Mouse (Mus musculus) CH12.LX (cell line): ENCODE measurements around the gene Gm26992.

Experiments
- CTCF ChIP-seq, 2 experiments: IDR thresholded peaks in 1 of 2; conservative IDR thresholded peaks in 1 of 2; 2 replicates each; pipeline ENCODE4 v1.5.1; 2011 to 2012; ENCODE audit warnings: low read depth in 2 of 2, low read length in 2 of 2, improper control_type of control experiment in 1 of 2, inconsistent platforms in 1 of 2, mild to moderate bottlenecking in 1 of 2, moderate library complexity in 1 of 2
- ELF1 ChIP-seq: IDR thresholded peaks from 2 replicates; pipeline ENCODE4 v1.6.1; 2014; ENCODE audit warnings: low read depth, mild to moderate bottlenecking, inconsistent platforms, low read length, improper control_type of control experiment
- EP300 ChIP-seq: IDR thresholded peaks from 2 replicates; pipeline ENCODE4 v1.6.1; 2011; ENCODE audit warnings: low read length, improper control_type of control experiment
- HCFC1 ChIP-seq: IDR thresholded peaks from 2 replicates; pipeline ENCODE4 v1.6.1; 2012; ENCODE audit warnings: low read depth, mild to moderate bottlenecking, inconsistent platforms, low read length, improper control_type of control experiment
- JUN ChIP-seq: IDR thresholded peaks from 2 replicates; pipeline ENCODE4 v1.6.1; 2011; ENCODE audit warnings: low read depth, mild to moderate bottlenecking, low read length, improper control_type of control experiment, moderate library complexity; ENCODE audit not compliant: insufficient read depth
- JUND ChIP-seq: conservative IDR thresholded peaks from 2 replicates; pipeline ENCODE4 v1.6.1; 2011; ENCODE audit warnings: low read depth, low read length, improper control_type of control experiment
- MAFK ChIP-seq: IDR thresholded peaks from 2 replicates; pipeline ENCODE4 v1.6.1; 2011; ENCODE audit warnings: low read length, improper control_type of control experiment; ENCODE audit not compliant: insufficient replicate concordance
- NELFE ChIP-seq: IDR thresholded peaks from 2 replicates; pipeline ENCODE4 v1.6.1; 2011; ENCODE audit warnings: low read depth, low read length, improper control_type of control experiment
- POLR2A ChIP-seq: IDR thresholded peaks from 2 replicates; pipeline ENCODE4 v1.6.1; 2011; ENCODE audit warnings: low read depth, mild to moderate bottlenecking, improper control_type of control experiment, low read length
- ZKSCAN1 ChIP-seq: IDR thresholded peaks from 2 replicates; pipeline ENCODE4 v1.6.1; 2012; ENCODE audit warnings: low read depth, inconsistent platforms, low read length, improper control_type of control experiment, borderline replicate concordance
- ZMIZ1 ChIP-seq: IDR thresholded peaks from 2 replicates; pipeline ENCODE4 v1.6.1; 2012; ENCODE audit warnings: low read depth, mild to moderate bottlenecking, inconsistent platforms, low read length, improper control_type of control experiment

- TF ChIP-seq HCFC1, result no peak
- TF ChIP-seq CTCF (conservative IDR thresholded peaks at IDR 0.05 in 1 of 2, IDR thresholded peaks at IDR 0.05 in 1 of 2; ENCODE audit: low read depth in 2 of 2, low read length in 2 of 2), result no peak
- no peak for TF ChIP-seq EP300
- TF ChIP-seq POLR2A, result peak; percentile 64; the same call in 1 of the 2 replicates
- TF ChIP-seq ZKSCAN1, result no peak
- TF ChIP-seq JUND, result no peak
- TF ChIP-seq MAFK, result no peak
- peak; percentile 44; the same call in 1 of the 2 replicates for TF ChIP-seq ELF1
- peak; percentile 15 for TF ChIP-seq NELFE
- TF ChIP-seq ZMIZ1, result no peak; the same call in 1 of the 2 replicates
- TF ChIP-seq JUN, result no peak
Measured at GRCm38 (mm10) chrX:103493351-103494173, 71.8 kb downstream of the Gm26992 start.
